ENCODE assay signal across 10 mouse cellular contexts in genomic region chr16:23099632-23100031, GRCm38 (mm10). TPM values are rescaled to one million over a fixed set of nuclear protein-coding genes. Genes with fewer than 3 reads are reported as not detected.
DNase-seq lines count a peak whose midpoint lies in the region; ATAC-seq and TF ChIP-seq lines count a peak whose summit lies in the region.
"Had no signal": no experiment of that assay in that cellular context is flagged by ENCODE, and none has a peak within 500 bp of the region (broad histone marks: within the 10 kb centered on the region; RNA-seq: fewer than 3 reads in every experiment).

No protein-coding gene starts in this region.

- DNase-seq in heart, postnatal 0 days (ENCODE audit: low spot score), result no peak
- no peak for DNase-seq in heart, postnatal 10 days
- DNase-seq in embryonic facial prominence, embryonic 10.5 days (ENCODE audit: low spot score), result peak; percentile 26
- no peak for DNase-seq in intestine, embryonic 14.5 days (ENCODE audit: low spot score)
- peak; percentile 63 for DNase-seq in naive thymus-derived CD4-positive, alpha-beta T cell, adult 2 months (ENCODE audit: low read depth)
- DNase-seq in urinary bladder, postnatal 10 days (ENCODE audit: low spot score), result no peak
- DNase-seq in ovary, postnatal 10 days (ENCODE audit: low spot score), result no peak
- DNase-seq: cerebellum, postnatal 25 days had no signal

- 0 out of 2 replicates have a peak overlapping the region, but pooled peaks have one; percentile 52 for H3K9ac ChIP-seq in heart, postnatal 0 days (replicated peaks; ENCODE audit: low read depth, low read length)
- H3K9ac ChIP-seq in intestine, embryonic 14.5 days (ENCODE audit: low read length), result peak overlapping the region; percentile 52

- no peak for TF ChIP-seq EP300 in heart, postnatal 0 days (IDR thresholded peaks at IDR 0.05; ENCODE audit: low read depth)

- ATAC-seq in heart, postnatal 0 days (ENCODE audit: insufficient read depth, low read depth), result no peak
- ATAC-seq in intestine, embryonic 14.5 days (replicated peaks; ENCODE audit: low FRiP score, low TSS enrichment, low read depth), result no peak
- ATAC-seq in megakaryocyte-erythroid progenitor cell, adult 5-6 weeks (replicated peaks; ENCODE audit: low FRiP score, low TSS enrichment, poor library complexity, severe bottlenecking), result no peak

- intact Hi-C loops in heart, postnatal 10 days (cut with DNase I), result no loop called here

- no peaks in the 10 kb centered on the region for H3K36me3 ChIP-seq in heart, postnatal 0 days (replicated peaks; ENCODE audit: control insufficient read depth, insufficient read depth, low read length)
- H3K36me3 ChIP-seq in embryonic facial prominence, embryonic 10.5 days (replicated peaks), result no peaks in the 10 kb centered on the region
- H3K36me3 ChIP-seq in intestine, embryonic 14.5 days (ENCODE audit: control insufficient read depth, insufficient read depth, low read length), result no peaks in the 10 kb centered on the region

- peaks cover 14% of the 10 kb centered on the region for H3K4me1 ChIP-seq in heart, postnatal 0 days (ENCODE audit: control insufficient read depth, insufficient read depth)
- H3K4me1 ChIP-seq in embryonic facial prominence, embryonic 10.5 days, result peaks cover 25% of the 10 kb centered on the region
- H3K4me1 ChIP-seq in intestine, embryonic 14.5 days (replicated peaks; ENCODE audit: control insufficient read depth, insufficient read depth, low read length), result peaks cover 8% of the 10 kb centered on the region

- H3K9me3 ChIP-seq in heart, postnatal 0 days (replicated peaks; ENCODE audit: control insufficient read depth, low read length), result no peaks in the 10 kb centered on the region
- H3K9me3 ChIP-seq in embryonic facial prominence, embryonic 10.5 days, result no peaks in the 10 kb centered on the region
- H3K9me3 ChIP-seq in intestine, embryonic 14.5 days (ENCODE audit: control insufficient read depth, low read length), result no peaks in the 10 kb centered on the region

- WGBS in heart, postnatal 0 days, result 30% methylated on average over 12 of the region's 12 CpGs
- WGBS in embryonic facial prominence, embryonic 10.5 days, result 7% methylated on average over 12 of the region's 12 CpGs
- WGBS in intestine, embryonic 14.5 days, result 24% methylated on average over 12 of the region's 12 CpGs

- H3K27ac ChIP-seq in heart, postnatal 0 days (ENCODE audit: low read depth), result no peak overlapping the region
- H3K27ac ChIP-seq in embryonic facial prominence, embryonic 10.5 days (replicated peaks), result peak overlapping the region; percentile 78; the same call in 1 of the 2 replicates
- H3K27ac ChIP-seq in intestine, embryonic 14.5 days (ENCODE audit: low read depth), result no peak overlapping the region; the same call in 1 of the 2 replicates

- H3K27me3 ChIP-seq in heart, postnatal 0 days (ENCODE audit: control insufficient read depth, insufficient read depth, low read length), result no peaks in the 10 kb centered on the region
- peaks cover 20% of the 10 kb centered on the region for H3K27me3 ChIP-seq in embryonic facial prominence, embryonic 10.5 days (replicated peaks; ENCODE audit: low read depth, poor library complexity, severe bottlenecking)
- no peaks in the 10 kb centered on the region for H3K27me3 ChIP-seq in intestine, embryonic 14.5 days (replicated peaks; ENCODE audit: control insufficient read depth, insufficient read depth, low read length)

- peak overlapping the region; percentile 65 for H3K4me2 ChIP-seq in heart, postnatal 0 days (ENCODE audit: low read depth, low read length)
- peak overlapping the region; percentile 71 for H3K4me2 ChIP-seq in intestine, embryonic 14.5 days (ENCODE audit: low read length)

- H3K4me3 ChIP-seq in heart, postnatal 0 days (ENCODE audit: low read depth, low read length), result peak overlapping the region; percentile 35
- peak overlapping the region; percentile 55 for H3K4me3 ChIP-seq in embryonic facial prominence, embryonic 10.5 days
- peak overlapping the region; percentile 36 for H3K4me3 ChIP-seq in intestine, embryonic 14.5 days (ENCODE audit: low read depth, low read length)

- no peak for TF ChIP-seq CTCF in heart, postnatal 0 days (IDR thresholded peaks at IDR 0.05; ENCODE audit: low read depth)

RNA-seq across cellular contexts. Expression of gene Eif4a2, which starts 7.6 kb away (rescaled TPM):
- 229 and 270 TPM in 2 replicates for total RNA-seq in heart, postnatal 0 days (2014; rRNA removed; ENCODE audit: low replicate concordance)
- 97.3 and 106 TPM in 2 replicates for polyA plus RNA-seq in heart, postnatal 0 days (2015; fragmentation: Nextera tagmentation; extraction: Ambion mirVana)
- 100 to 1,000 TPM; 228 to 269 TPM for total RNA-seq in heart, postnatal 10 days (2021)
- polyA plus RNA-seq in embryonic facial prominence, embryonic 10.5 days (2016; fragmentation: Nextera tagmentation; extraction: Ambion mirVana), result 170 and 177 TPM in 2 replicates
- 218 and 243 TPM in 2 replicates for polyA plus RNA-seq in intestine, embryonic 14.5 days (2014; fragmentation: Nextera tagmentation; extraction: Ambion mirVana)
- total RNA-seq in megakaryocyte-erythroid progenitor cell, adult 5-6 weeks (2014; fragmentation: Nextera tagmentation), result 524 and 587 TPM in 2 replicates
- total RNA-seq in megakaryocyte-erythroid progenitor cell, adult 5-6 weeks (2017), result 925 and 1,082 TPM in 2 replicates

RNA-seq across cellular contexts. Expression of gene Rfc4, which starts 27.9 kb away (rescaled TPM):
- total RNA-seq in heart, postnatal 0 days (2014; rRNA removed; ENCODE audit: low replicate concordance), result 16.8 and 27.9 TPM in 2 replicates
- polyA plus RNA-seq in heart, postnatal 0 days (2015; fragmentation: Nextera tagmentation; extraction: Ambion mirVana), result 38.1 and 40.6 TPM in 2 replicates
- total RNA-seq in heart, postnatal 10 days (2021), result 10 to 100 TPM; 14.5 to 15.8 TPM
- 208 and 218 TPM in 2 replicates for polyA plus RNA-seq in embryonic facial prominence, embryonic 10.5 days (2016; fragmentation: Nextera tagmentation; extraction: Ambion mirVana)
- 126 and 136 TPM in 2 replicates for polyA plus RNA-seq in intestine, embryonic 14.5 days (2014; fragmentation: Nextera tagmentation; extraction: Ambion mirVana)
- 216 and 230 TPM in 2 replicates for total RNA-seq in megakaryocyte-erythroid progenitor cell, adult 5-6 weeks (2014; fragmentation: Nextera tagmentation)
- total RNA-seq in megakaryocyte-erythroid progenitor cell, adult 5-6 weeks (2017), result 106 and 142 TPM in 2 replicates

RNA-seq across cellular contexts. Expression of gene Kng1, which starts 42.0 kb away (rescaled TPM):
- 0.46 and 1.3 TPM in 2 replicates for total RNA-seq in heart, postnatal 0 days (2014; rRNA removed; ENCODE audit: low replicate concordance)
- 0.18 and 0.26 TPM in 2 replicates for polyA plus RNA-seq in heart, postnatal 0 days (2015; fragmentation: Nextera tagmentation; extraction: Ambion mirVana)
- total RNA-seq in heart, postnatal 10 days (2021), result not detected
- polyA plus RNA-seq in embryonic facial prominence, embryonic 10.5 days (2016; fragmentation: Nextera tagmentation; extraction: Ambion mirVana), result not detected in 2 replicates
- polyA plus RNA-seq in intestine, embryonic 14.5 days (2014; fragmentation: Nextera tagmentation; extraction: Ambion mirVana), result not detected in 2 replicates
- total RNA-seq in megakaryocyte-erythroid progenitor cell, adult 5-6 weeks (2014; fragmentation: Nextera tagmentation), result not detected in 2 replicates
- total RNA-seq in megakaryocyte-erythroid progenitor cell, adult 5-6 weeks (2017), result not detected in 2 replicates
- total RNA-seq: layer of hippocampus, postnatal 10 days had no signal

RNA-seq across cellular contexts. Expression of gene Adipoq, which starts 46.7 kb away (rescaled TPM):
- 0.73 TPM in 1 of 2 replicates, not detected in the other for total RNA-seq in heart, postnatal 0 days (2014; rRNA removed; ENCODE audit: low replicate concordance)
- polyA plus RNA-seq in heart, postnatal 0 days (2015; fragmentation: Nextera tagmentation; extraction: Ambion mirVana), result 0.20 and 1.0 TPM in 2 replicates
- total RNA-seq in heart, postnatal 10 days (2021), result 10 to 100 TPM; 12.9 to 37.4 TPM
- not detected in 2 replicates for polyA plus RNA-seq in embryonic facial prominence, embryonic 10.5 days (2016; fragmentation: Nextera tagmentation; extraction: Ambion mirVana)
- polyA plus RNA-seq in intestine, embryonic 14.5 days (2014; fragmentation: Nextera tagmentation; extraction: Ambion mirVana), result not detected in 2 replicates
- not detected in 2 replicates for total RNA-seq in megakaryocyte-erythroid progenitor cell, adult 5-6 weeks (2014; fragmentation: Nextera tagmentation)
- 0.50 TPM in 1 of 2 replicates, not detected in the other for total RNA-seq in megakaryocyte-erythroid progenitor cell, adult 5-6 weeks (2017)
- total RNA-seq: layer of hippocampus, postnatal 10 days had no signal

Comparison
In these comparisons a context has a peak if more than half of its experiments do, and no peak if none do; other contexts are left out.
1. DNase-seq: peak in embryonic facial prominence, embryonic 10.5 days (single experiment) and naive thymus-derived CD4-positive, alpha-beta T cell, adult 2 months (single experiment); none in heart, postnatal 0 days (single experiment), heart, postnatal 10 days (0 of 2), intestine, embryonic 14.5 days (single experiment), urinary bladder, postnatal 10 days (single experiment) and ovary, postnatal 10 days (single experiment).
2. Peak in every context shown above with its lines, with median percentiles within 50 percentile points of each other: H3K4me3 ChIP-seq.